13 mouse cellular contexts compared by ENCODE assay signal in the genomic region with DNA sequence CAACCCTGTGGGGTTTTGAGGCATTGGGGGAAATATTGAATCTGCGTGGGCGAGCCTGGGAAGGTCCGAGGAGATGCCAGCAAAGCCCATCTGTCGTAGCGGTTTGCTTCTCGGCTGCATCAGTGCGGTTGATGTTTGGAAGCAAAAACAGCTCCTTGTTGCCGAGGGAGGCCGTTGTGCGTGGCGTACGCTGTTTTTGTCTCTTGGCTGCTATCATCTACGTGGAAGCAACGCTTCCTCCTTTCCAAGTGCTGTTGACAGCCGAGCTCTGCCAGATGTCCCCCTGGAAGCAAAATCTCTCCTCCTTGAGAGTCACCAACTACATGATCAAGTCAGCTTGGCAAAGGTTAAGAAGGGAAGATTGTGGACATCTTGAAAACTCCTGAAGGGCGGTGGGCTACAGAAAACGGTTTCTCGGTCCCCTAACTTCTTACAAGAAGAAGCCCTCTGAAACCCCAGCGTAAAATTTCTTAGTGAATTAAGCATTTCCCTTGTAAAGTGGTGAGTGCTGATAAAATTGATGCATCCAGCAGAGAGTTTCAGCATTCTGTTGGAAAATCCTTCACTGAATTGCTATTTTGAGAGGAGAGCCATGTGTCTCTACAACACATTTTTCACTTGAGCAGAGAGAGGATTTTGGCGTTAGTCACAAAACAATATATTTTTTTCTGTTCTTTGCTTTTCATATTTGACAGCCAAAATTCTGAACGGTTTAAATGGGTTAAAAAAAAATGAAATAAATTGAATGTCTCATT. TPM values are rescaled to one million over a fixed set of nuclear protein-coding genes. Genes with fewer than 3 reads are reported as not detected.
DNase-seq lines count a peak whose midpoint lies in the region; ATAC-seq and TF ChIP-seq lines count a peak whose summit lies in the region.
"Had no signal": no experiment of that assay in that cellular context is flagged by ENCODE, and none has a peak within 500 bp of the region (broad histone marks: within the 10 kb centered on the region; RNA-seq: fewer than 3 reads in every experiment).

No protein-coding gene starts in this region.

- peak; percentile 92 for DNase-seq in heart, adult 11 months
- DNase-seq in cerebellum, adult 9-10 months = peak; percentile 87
- DNase-seq in layer of hippocampus, adult 2 months (ENCODE audit: low spot score in 2 of 2) = peak; percentile 59 to 87
- peak; percentile 80 for DNase-seq in right cerebral cortex, adult 18-20 months
- no peak for DNase-seq in thymus, postnatal 36 days
- no peak for DNase-seq in thymus, adult 18-20 months
- DNase-seq: kidney, adult 18-20 months had no signal

- TF ChIP-seq CTCF in layer of hippocampus, adult 2 months (conservative IDR thresholded peaks at IDR 0.05) = no peak

- H3K27ac ChIP-seq in heart, embryonic 11.5 days (ENCODE audit: low read depth, low read length) = no peak overlapping the region
- H3K27ac ChIP-seq in layer of hippocampus, adult 2 months = 0 out of 2 replicates have a peak overlapping the region, but pooled peaks have one; percentile 7
- H3K27ac ChIP-seq in midbrain, embryonic 16.5 days (ENCODE audit: low read length) = no peak overlapping the region
- H3K27ac ChIP-seq: liver, embryonic 15.5 days had no signal

- H3K4me2 ChIP-seq in heart, embryonic 11.5 days = no peak overlapping the region
- H3K4me2 ChIP-seq in midbrain, embryonic 16.5 days (ENCODE audit: low read length) = no peak overlapping the region
- H3K4me2 ChIP-seq: liver, embryonic 15.5 days had no signal

- no peak overlapping the region for H3K9ac ChIP-seq in heart, embryonic 11.5 days (ENCODE audit: low read depth, low read length)
- no peak overlapping the region for H3K9ac ChIP-seq in midbrain, embryonic 16.5 days (ENCODE audit: low read depth, low read length)
- H3K9ac ChIP-seq: liver, embryonic 15.5 days had no signal

- no peak for ATAC-seq in heart, embryonic 11.5 days (replicated peaks; ENCODE audit: insufficient number of reproducible peaks, low FRiP score, low TSS enrichment)
- no peak for ATAC-seq in midbrain, embryonic 16.5 days

- H3K9me3 ChIP-seq in heart, embryonic 11.5 days (replicated peaks; ENCODE audit: control insufficient read depth, low read length) = no peaks in the 10 kb centered on the region
- H3K9me3 ChIP-seq in midbrain, embryonic 16.5 days (replicated peaks; ENCODE audit: control insufficient read depth, low read length, poor library complexity, severe bottlenecking) = peaks cover 10% of the 10 kb centered on the region

- no peaks in the 10 kb centered on the region for H3K27me3 ChIP-seq in heart, embryonic 11.5 days (ENCODE audit: control insufficient read depth, insufficient read depth, low read length)
- H3K27me3 ChIP-seq in midbrain, embryonic 16.5 days (ENCODE audit: control insufficient read depth, insufficient read depth, low read depth, low read length) = no peaks in the 10 kb centered on the region
- H3K27me3 ChIP-seq: liver, embryonic 15.5 days had no signal

- peaks cover 45% of the 10 kb centered on the region for H3K36me3 ChIP-seq in heart, embryonic 11.5 days (ENCODE audit: control insufficient read depth, insufficient read depth, low read length)
- peaks cover 46% of the 10 kb centered on the region for H3K36me3 ChIP-seq in midbrain, embryonic 16.5 days (ENCODE audit: control insufficient read depth, insufficient read depth, low read length)

- H3K4me1 ChIP-seq in heart, embryonic 11.5 days (ENCODE audit: control insufficient read depth, insufficient read depth, low read length) = peaks cover 3% of the 10 kb centered on the region; the same call in 1 of the 2 replicates
- H3K4me1 ChIP-seq in midbrain, embryonic 16.5 days (ENCODE audit: control insufficient read depth, insufficient read depth, low read length) = no peaks in the 10 kb centered on the region
- H3K4me1 ChIP-seq: liver, embryonic 15.5 days had no signal

- WGBS in heart, embryonic 11.5 days (ENCODE audit: insufficient replicate concordance) = 62% methylated on average over 21 of the region's 21 CpGs
- 95% methylated on average over 21 of the region's 21 CpGs for WGBS in midbrain, embryonic 16.5 days

- no peak overlapping the region for H3K4me3 ChIP-seq in heart, embryonic 11.5 days (ENCODE audit: low read depth, low read length)
- H3K4me3 ChIP-seq in layer of hippocampus, adult 2 months = peak overlapping the region; percentile 29; the same call in 1 of the 2 replicates
- H3K4me3 ChIP-seq in midbrain, embryonic 16.5 days (ENCODE audit: low read depth, low read length) = no peak overlapping the region
- H3K4me3 ChIP-seq: liver, embryonic 15.5 days had no signal

RNA-seq across cellular contexts. Expression of a gene that starts 46.8 kb away (rescaled TPM):
- polyA plus RNA-seq in heart, embryonic 11.5 days (2014; fragmentation: Nextera tagmentation; extraction: Ambion mirVana) = 0.14 TPM in 1 of 2 replicates, not detected in the other
- not detected for total RNA-seq in layer of hippocampus, adult 2 months (2021)
- 0.23 and 0.57 TPM in 2 replicates for polyA plus RNA-seq in midbrain, embryonic 16.5 days (2015; fragmentation: Nextera tagmentation; extraction: Ambion mirVana)
- total RNA-seq: gastrocnemius, adult 8-10 months had no signal
- polyA plus RNA-seq: C2C12; liver, embryonic 15.5 days; small intestine, adult 2 months had no signal

Comparison
In these comparisons a context has a peak if more than half of its experiments do, and no peak if none do; other contexts are left out.
1. DNase-seq: peak in heart, adult 11 months (single experiment), cerebellum, adult 9-10 months (single experiment), layer of hippocampus, adult 2 months (2 of 2) and right cerebral cortex, adult 18-20 months (single experiment); none in thymus, postnatal 36 days (0 of 2) and thymus, adult 18-20 months (0 of 2).